Mouse (Mus musculus) hematopoietic multipotent progenitor cell, adult 10-12 weeks (in vitro differentiated cells): ENCODE measurements around the gene Lzts2. TPM values are rescaled to one million over a fixed set of nuclear protein-coding genes. Genes with fewer than 3 reads are reported as not detected.

ENCODE experiments used
- polyA plus RNA-seq: library from polyadenylated mRNA; stranded (reverse); fragments of >175 nt; gene quantifications from 2 replicates; pipeline ENCODE4 v1.2.3, GENCODE M21; 2012; ENCODE audit warnings: low replicate concordance

Gene Lzts2
- polyA plus RNA-seq = 7.7 and 13.6 TPM in 2 replicates

GRCm38 (mm10) chr19:45014335-45014971 lies at the start of gene Lzts2:
TSS of gene Lzts2 (plus strand) at chr19:45014414.

DNA sequence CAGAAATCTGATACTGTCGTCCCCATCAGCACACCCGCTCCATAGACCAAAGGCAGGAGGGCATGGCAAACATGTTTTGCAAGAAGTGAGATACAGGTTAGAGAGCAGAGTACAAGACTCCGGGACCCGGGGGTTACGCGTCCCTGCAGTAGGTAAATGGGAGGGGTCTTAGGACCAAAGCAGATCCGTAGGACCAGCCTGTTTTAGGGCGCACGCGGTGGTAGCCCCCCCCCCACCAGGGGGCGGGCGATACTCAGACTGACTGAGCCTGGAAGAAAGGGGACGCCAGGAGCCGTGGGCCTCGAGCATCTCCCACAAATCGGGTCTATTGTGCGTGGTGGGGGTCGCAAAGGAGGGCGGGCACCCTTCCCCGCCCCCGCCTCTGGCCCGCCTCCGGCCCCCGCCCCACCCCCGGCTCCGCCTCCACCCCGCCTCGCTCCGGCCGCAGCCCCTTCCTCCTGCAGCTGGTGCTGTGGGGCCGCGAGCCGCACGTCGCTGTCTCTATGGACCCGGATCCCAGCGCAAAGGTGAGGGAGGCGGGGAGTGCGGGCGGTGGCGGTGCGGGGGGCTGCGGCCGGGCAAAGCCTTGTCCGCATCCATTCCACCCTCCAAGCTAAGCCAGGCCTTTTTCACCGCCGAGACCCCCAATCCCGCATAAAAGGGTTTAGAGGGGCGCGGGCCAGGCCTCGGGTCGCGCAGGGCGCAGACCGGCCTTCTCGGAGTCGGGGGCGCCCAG lies 25.2 kb upstream of the Lzts2 start, which contains the start of gene Sema4g:
Gene Sema4g (plus strand): TSS at position 271 of the 736 bp plus-strand sequence.

DNA sequence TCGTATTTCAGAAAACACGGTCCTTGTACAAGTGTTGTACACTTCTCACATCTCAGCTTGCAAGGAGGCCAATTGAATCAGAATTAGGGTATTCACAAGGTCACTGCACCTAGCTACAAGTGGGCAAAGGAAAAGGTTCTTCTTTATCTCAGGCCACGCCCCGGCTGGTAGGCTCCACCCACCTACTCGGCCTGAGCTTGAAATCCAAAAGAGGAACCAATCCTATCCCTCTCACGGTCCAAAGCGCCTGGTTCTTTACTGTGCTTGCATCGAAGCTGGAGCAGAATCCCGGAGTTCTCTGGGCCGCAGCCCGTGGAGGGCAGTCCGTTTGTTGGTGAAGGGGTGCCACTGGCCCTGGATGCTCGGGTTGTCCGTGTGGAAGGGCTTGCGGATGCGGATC lies 8.8 kb upstream of the Lzts2 start, which contains the start of gene Twnk:
Gene Twnk (plus strand): TSS at position 220 of the 400 bp plus-strand sequence.

DNA sequence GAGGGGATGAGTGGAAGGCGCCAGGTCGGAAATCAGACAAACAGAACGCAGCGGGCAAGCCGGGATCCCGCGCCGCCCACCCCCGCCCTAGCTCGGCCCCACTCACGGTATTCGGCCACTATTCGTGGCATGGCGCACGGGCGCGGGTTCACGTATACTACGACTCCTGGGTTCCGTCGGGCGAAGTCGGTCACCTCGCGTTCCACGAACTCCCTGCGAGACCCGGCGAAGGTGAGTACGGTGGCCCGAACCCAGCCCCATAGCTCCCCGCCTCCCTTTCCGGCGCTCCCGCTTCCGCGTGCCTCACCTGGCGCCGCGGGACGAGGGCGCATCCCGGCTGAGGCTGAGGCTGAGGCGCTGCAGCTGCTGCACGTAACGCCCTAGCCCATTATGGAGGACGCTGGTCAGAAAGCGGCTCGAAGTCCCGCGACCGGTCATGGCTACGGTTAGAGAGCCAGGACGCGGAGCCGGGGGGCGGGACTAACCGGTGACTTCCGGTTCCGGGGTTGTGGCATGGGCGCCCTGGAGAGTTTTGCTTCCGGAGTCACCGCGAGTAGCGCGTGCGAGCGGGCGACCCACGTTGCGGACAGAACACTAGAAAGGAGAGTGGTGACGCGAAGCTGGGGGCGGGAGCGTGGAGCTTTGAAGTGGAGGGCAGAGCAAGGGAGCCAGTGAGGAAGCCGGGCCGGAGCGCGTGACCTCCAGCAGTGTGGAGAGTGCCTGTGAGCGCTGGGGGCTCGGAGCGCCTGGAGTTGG lies 8.1 kb upstream of the Lzts2 start, which contains the start of gene Mrpl43:
Gene Mrpl43 (minus strand): TSS at position 486 of the 756 bp plus-strand sequence.

GRCm38 (mm10) chr19:45045651-45046050 lies 31.4 kb downstream of the Lzts2 start, which contains the start of gene Pdzd7:
TSS of gene Pdzd7 (minus strand) at chr19:45045717.

DNA sequence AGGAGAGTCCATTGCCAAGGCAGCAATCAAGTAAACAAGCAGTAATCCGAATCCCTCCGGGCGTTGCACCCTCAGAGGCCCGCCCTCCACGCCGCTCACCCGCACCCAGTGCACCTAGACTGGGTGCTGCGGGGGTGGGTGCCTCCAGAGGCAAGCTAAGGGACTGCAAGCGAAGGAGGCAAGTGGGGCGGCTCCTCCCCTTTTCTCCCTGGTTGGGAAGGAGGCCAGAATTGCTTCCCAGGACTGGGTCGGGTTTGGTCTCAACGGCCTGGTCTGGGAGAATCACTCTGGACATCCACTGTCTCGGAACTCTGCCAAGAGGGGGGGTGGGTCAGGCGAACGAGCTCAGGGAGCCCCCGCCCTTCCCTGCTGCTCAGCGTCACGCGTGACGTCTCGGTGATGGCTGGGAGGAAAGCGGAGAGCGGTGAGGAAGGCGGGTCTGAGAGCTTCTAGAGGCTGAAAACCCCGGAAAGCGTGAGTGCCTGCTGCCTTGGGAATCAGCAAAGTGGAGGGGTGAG lies 33.3 kb downstream of the Lzts2 start, which contains the start of gene Sfxn3:
Gene Sfxn3 (plus strand): TSS at position 87 of the 518 bp plus-strand sequence.

DNA sequence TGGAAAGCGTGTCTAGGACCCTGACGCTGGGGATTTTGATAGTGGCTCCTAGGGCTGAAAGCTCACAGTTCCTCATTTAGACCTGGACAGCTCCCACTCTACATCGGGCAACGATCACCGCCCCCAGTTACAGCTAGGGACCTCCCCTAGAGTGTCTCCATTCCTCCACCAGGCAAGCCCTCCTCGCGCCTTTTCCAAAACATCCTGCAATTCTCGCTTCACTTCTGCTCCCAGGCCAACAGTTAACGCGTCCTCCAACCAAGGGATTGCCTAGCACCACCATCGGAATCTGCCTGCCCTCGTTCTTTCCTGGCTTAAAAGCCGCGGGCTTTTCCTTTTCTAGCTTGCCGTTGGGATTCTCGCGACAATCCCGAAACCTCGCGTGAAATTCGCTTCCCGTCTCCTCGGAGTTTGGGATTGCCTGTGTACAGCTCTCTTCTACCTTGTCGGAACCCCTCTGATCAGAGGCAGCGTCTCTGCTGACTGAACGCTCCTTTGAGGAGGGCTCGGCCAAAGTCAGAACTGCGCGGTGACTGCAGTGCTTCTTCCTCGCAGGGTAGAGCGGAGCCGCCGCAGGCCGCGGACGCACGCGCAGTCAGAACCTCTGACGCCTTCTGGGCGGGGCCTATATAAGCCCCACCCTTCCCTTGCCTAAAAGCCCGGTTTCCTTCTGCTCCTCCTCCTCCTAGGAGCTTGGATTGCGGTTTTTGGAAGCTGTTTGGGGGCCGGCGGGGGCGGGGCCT lies 60.5 kb downstream of the Lzts2 start, which contains the start of gene Kazald1:
Gene Kazald1 (plus strand): TSS at position 662 of the 743 bp plus-strand sequence.

Other genes starting within 250 kb of the Lzts2 start
- gene Slf2, start 83.3 kb upstream of the Lzts2 start, polyA plus RNA-seq = 39.4 and 79.5 TPM in 2 replicates
- 0.41 and 0.56 TPM in 2 replicates for gene Sema4g, start 25.3 kb upstream of the Lzts2 start, polyA plus RNA-seq
- gene Twnk, start 8.8 kb upstream of the Lzts2 start, polyA plus RNA-seq = 5.6 and 6.8 TPM in 2 replicates
- 74.0 and 98.5 TPM in 2 replicates for gene Mrpl43, start 8.0 kb upstream of the Lzts2 start, polyA plus RNA-seq
- gene Pdzd7, start 31.3 kb downstream of the Lzts2 start, polyA plus RNA-seq = 0.04 and 0.37 TPM in 2 replicates
- 18.5 and 22.9 TPM in 2 replicates for gene Sfxn3, start 33.1 kb downstream of the Lzts2 start, polyA plus RNA-seq
- gene Kazald1, start 60.8 kb downstream of the Lzts2 start, polyA plus RNA-seq = 0.82 and 0.84 TPM in 2 replicates
- gene Tlx1, start 136.3 kb downstream of the Lzts2 start, polyA plus RNA-seq = 0.91 and 1.6 TPM in 2 replicates
- gene Lbx1, start 221.4 kb downstream of the Lzts2 start, polyA plus RNA-seq = not detected in 2 replicates